Mouse (Mus musculus) forebrain, embryonic 14.5 days (tissue): Measurements from ENCODE around the gene Wdr45. TPM values are rescaled to one million over a fixed set of nuclear protein-coding genes. Genes with fewer than 3 reads are reported as not detected.

Experiments
- ATAC-seq: fragments of 200-750 bp; cut with Nextera tagmentation; 2 replicates; pipeline ENCODE4 v1.8.0; 2017; ENCODE audit warnings: mild to moderate bottlenecking, moderate library complexity
- DNase-seq: peaks from one replicate; pipeline ENCODE4 v3.0.0-alpha.2; 2015; ENCODE audit warnings: low spot score
- H3K27ac ChIP-seq: fragments of 300-500 bp; sonication (generic); 2 replicates; pipeline ENCODE4 v1.5.1; 2014; ENCODE audit warnings: low read depth, mild to moderate bottlenecking, control low read depth, low read length, moderate library complexity
- H3K27me3 ChIP-seq: fragments of 300-500 bp; sonication (generic); replicated peaks from 2 replicates; pipeline ENCODE4 v1.6.1; 2014; ENCODE audit warnings: low read length, control low read depth, mixed read lengths; ENCODE audit not compliant: control insufficient read depth, insufficient read depth
- H3K36me3 ChIP-seq: fragments of 300-500 bp; sonication (generic); 2 replicates; pipeline ENCODE4 v1.6.1; 2014; ENCODE audit warnings: low read length, control low read depth; ENCODE audit not compliant: control insufficient read depth, insufficient read depth
- H3K4me1 ChIP-seq: fragments of 300-500 bp; sonication (generic); 2 replicates; pipeline ENCODE4 v1.6.1; 2014; ENCODE audit warnings: antibody characterized with exemption, low read length, control low read depth; ENCODE audit not compliant: control insufficient read depth, insufficient read depth
- H3K4me2 ChIP-seq: fragments of 300-500 bp; sonication (generic); 2 replicates; pipeline ENCODE4 v1.6.1; 2014; ENCODE audit warnings: mild to moderate bottlenecking, control low read depth, low read length
- H3K4me3 ChIP-seq: fragments of 300-500 bp; sonication (generic); 2 replicates; pipeline ENCODE4 v1.5.1; 2014; ENCODE audit warnings: low read depth, low read length, control low read depth
- H3K9ac ChIP-seq: fragments of 300-500 bp; sonication (generic); 2 replicates; pipeline ENCODE4 v1.6.1; 2014; ENCODE audit warnings: mild to moderate bottlenecking, low read length, control low read depth, moderate library complexity
- H3K9me3 ChIP-seq: fragments of 300-500 bp; sonication (generic); replicated peaks from 2 replicates; pipeline ENCODE4 v1.6.1; 2016; ENCODE audit warnings: low read length, control low read depth, mixed read lengths; ENCODE audit not compliant: control insufficient read depth
- WGBS: fragments of 180-500 bp; shearing (Covaris S2); extraction: QIAGEN DNeasy Blood & Tissue Kit; methylation state at CpG from one replicate; pipeline ENCODE4 v1.1.7; 2014; 5-methylcytosine and 5-hydroxymethylcytosine counted together
- polyA plus RNA-seq: library from polyadenylated mRNA; unstranded; fragments of >200 nt; fragmentation: Nextera tagmentation; extraction: Ambion mirVana; gene quantifications from 2 replicates; pipeline ENCODE4 v1.2.1, GENCODE M21; 2014

The Wdr45 gene
- polyA plus RNA-seq, 1 experiment from 2014 or later = 30.2 TPM

DNA sequence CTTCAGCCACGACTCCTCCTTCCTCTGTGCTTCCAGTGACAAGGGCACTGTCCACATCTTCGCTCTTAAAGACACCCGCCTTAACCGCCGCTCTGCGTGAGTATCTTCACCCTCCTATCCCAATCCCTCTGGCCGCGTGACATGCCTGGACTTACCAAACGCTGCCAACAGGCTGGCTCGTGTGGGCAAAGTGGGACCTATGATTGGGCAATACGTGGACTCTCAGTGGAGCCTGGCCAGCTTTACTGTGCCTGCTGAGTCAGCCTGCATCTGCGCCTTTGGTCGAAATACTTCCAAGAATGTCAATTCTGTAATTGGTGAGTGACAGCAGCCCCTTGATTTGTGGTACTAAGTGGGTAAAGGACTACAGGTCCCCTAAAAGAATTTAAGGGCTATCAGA, 13.0 kb downstream of the Wdr45 start:
- no peak overlapping the region for H3K9ac ChIP-seq
- H3K4me2 ChIP-seq = no peak overlapping the region
- 91% methylated on average over 13 of the region's 13 CpGs for WGBS
- H3K4me3 ChIP-seq = no peak overlapping the region
- H3K4me1 ChIP-seq = no peaks in the 10 kb centered on the region; the same call in 1 of the 2 replicates
- H3K27me3 ChIP-seq = no peaks in the 10 kb centered on the region
- no peaks in the 10 kb centered on the region for H3K9me3 ChIP-seq
- DNase-seq (no peak), ATAC-seq (no peak)
- no peak overlapping the region for H3K27ac ChIP-seq
- 0 out of 2 replicates have a peak, but pooled peaks cover 7% of the 10 kb centered on the region for H3K36me3 ChIP-seq

DNA sequence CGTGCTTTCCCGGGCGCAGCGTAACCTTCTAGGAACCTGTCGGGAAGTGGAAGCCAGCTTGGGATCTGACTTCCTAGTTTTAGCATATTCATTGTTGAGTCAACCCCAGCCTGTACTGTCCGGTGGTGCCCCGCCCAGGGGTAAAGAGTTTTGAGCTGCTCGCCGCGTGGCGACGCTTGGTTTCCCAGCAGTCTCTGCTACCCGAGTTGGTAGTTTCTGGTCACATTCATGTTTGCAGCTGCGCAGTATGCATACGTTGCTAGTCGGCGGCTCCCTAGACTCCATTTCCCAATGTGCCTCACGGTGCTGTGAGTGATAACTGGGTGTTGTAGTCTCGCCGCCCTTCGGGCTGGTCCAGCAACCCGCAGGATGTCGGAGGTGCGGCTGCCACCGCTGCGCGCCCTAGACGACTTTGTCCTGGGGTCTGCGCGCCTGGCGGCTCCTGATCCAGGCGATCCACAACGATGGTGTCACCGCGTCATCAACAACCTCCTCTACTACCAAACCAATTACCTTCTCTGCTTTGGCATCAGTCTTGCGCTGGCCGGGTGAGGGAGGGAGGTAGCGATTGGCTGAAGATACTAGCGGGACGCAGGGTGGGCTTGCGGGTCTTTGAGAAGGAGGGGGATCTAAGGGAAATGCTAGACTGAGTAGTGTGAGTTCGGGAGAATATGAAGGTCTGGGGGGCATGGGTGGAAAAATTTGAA, 14.2 kb downstream of the Wdr45 start, which contains the start of gene Praf2:
TSS of gene Praf2 (plus strand) at position 225 of the 707 bp plus-strand sequence.
- DNase-seq = peak; percentile 95
- Histone ChIP-seq H3K27me3 (no peaks in the 10 kb centered on the region), H3K4me1 (no peaks in the 10 kb centered on the region; the same call in 1 of the 2 replicates), H3K9ac (peak within 1 kb of the TSS; percentile 60), H3K9me3 (no peaks in the 10 kb centered on the region), H3K4me3 (peak within 1 kb of the TSS; percentile 43), H3K27ac (peak within 1 kb of the TSS; percentile 39; the same call in 1 of the 2 replicates), H3K36me3 (peaks cover 11% of the 10 kb centered on the region; the same call in 1 of the 2 replicates), H3K4me2 (peak within 1 kb of the TSS; percentile 59)
- peak; percentile 96 for ATAC-seq
- WGBS = 35% methylated on average over 42 of the region's 42 CpGs

DNA sequence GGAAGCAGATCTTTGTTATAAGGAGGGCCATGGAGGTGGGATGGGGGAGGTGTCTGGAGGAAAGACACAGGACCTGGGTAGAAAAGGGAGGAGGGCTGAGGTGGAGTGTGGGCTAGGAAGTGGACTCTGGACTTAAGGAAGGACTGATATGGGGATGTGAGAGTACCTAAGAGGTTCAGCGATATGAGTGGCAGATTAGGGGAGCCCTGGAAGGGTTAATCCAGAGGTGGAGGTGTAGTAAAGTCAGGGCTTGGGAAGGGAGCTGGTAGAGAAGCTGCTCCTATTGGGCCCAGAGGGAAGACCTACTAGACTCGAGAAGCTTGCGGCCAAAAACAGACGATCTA, 14.8 kb downstream of the Wdr45 start:
- H3K27me3 ChIP-seq = no peaks in the 10 kb centered on the region
- H3K4me2 ChIP-seq = peak overlapping the region; percentile 59
- ATAC-seq (no peak), DNase-seq (no peak)
- H3K27ac ChIP-seq = no peak overlapping the region
- H3K4me1 ChIP-seq = no peaks in the 10 kb centered on the region; the same call in 1 of the 2 replicates
- peak overlapping the region; percentile 43 for H3K4me3 ChIP-seq
- WGBS = 54% methylated on average over 4 of the region's 4 CpGs
- peak overlapping the region; percentile 60 for H3K9ac ChIP-seq
- peaks cover 12% of the 10 kb centered on the region; the same call in 1 of the 2 replicates for H3K36me3 ChIP-seq
- no peaks in the 10 kb centered on the region for H3K9me3 ChIP-seq

DNA sequence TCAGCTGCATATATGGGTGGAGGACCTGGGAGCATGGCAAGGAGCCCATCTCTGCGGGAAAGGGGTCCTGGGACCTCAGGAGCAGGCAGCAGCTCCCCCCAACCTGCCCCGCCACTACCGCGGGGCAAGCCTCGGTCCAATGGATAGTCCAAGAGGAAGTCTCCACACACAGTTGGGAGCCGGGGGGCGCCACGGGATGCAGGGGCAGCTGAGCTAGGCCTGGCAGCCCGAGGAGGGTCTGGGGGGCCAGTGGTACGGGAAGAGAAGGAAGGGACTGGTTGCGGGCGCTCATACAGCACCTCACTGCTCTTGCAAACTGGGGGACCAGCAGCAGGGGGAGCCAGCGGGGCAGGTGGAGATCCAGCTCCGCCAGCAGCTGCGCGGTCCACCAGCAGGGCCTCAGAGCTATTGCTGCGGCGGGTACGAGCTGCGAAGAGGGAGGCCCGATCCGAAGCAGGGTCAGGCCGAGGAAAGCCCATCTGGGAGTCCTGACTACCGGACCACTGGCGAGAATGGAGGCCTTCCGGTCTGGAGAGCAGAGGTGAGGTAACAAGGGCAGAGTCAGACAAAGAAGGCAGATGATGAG, 19.5 kb downstream of the Wdr45 start:
- 38% methylated on average over 25 of the region's 26 CpGs for WGBS
- ATAC-seq = no peak

DNA sequence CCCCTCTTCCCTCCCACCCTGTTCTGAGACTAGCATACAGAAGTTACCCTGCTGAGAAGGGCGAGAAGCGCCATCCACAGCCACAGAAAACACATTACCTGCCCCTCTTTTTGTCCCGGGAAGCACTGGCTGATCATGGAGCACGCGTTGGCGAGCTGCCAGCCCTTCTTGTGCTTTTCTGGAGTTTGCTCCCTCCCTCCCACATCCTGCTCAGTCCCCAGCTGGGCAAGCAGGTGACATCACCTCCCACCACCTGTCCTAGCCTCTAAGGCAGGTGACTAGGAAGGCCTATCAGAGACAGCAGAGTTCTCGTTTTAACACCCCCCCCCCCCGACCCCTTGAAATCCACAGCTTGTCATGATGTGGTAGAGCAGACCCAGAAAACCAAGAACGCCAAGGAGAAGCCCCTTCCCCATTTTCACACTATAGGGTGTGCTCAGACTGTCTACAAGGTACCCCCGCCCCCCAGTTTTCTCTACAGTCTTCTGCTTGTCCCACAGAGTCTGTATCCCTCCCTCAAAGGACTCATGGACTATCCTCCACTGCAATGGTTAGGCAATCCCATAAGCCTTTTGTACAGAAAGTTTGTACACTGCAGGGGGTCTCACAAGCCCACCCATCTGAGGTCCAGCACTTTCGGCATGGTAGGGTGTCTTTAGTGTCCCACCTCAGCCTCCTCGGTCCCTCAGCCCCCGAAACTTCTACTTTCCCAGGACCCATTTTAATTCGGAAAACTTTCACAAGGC, 25.4 kb downstream of the Wdr45 start:
- H3K36me3 ChIP-seq = peaks cover 15% of the 10 kb centered on the region; the same call in 1 of the 2 replicates
- no peak overlapping the region for H3K4me3 ChIP-seq
- no peaks in the 10 kb centered on the region for H3K4me1 ChIP-seq
- no peak for ATAC-seq
- no peak overlapping the region for H3K27ac ChIP-seq
- WGBS = 68% methylated on average over 14 of the region's 14 CpGs
- H3K4me2 ChIP-seq = no peak overlapping the region
- peak; percentile 45 for DNase-seq
- H3K9me3 ChIP-seq = no peaks in the 10 kb centered on the region
- no peak overlapping the region for H3K9ac ChIP-seq
- H3K27me3 ChIP-seq = no peaks in the 10 kb centered on the region

More for the DNA sequence above, 19.5 kb downstream of the Wdr45 start:
- no peak overlapping the region for H3K9ac ChIP-seq
- no peak overlapping the region for H3K4me2 ChIP-seq
- H3K4me3 ChIP-seq = no peak overlapping the region
- H3K4me1 ChIP-seq = no peaks in the 10 kb centered on the region; the same call in 1 of the 2 replicates
- no peak overlapping the region for H3K27ac ChIP-seq
- no peaks in the 10 kb centered on the region for H3K27me3 ChIP-seq
- peak; percentile 37 for DNase-seq
- peaks cover 20% of the 10 kb centered on the region; the same call in 1 of the 2 replicates for H3K36me3 ChIP-seq
- no peaks in the 10 kb centered on the region for H3K9me3 ChIP-seq

DNA sequence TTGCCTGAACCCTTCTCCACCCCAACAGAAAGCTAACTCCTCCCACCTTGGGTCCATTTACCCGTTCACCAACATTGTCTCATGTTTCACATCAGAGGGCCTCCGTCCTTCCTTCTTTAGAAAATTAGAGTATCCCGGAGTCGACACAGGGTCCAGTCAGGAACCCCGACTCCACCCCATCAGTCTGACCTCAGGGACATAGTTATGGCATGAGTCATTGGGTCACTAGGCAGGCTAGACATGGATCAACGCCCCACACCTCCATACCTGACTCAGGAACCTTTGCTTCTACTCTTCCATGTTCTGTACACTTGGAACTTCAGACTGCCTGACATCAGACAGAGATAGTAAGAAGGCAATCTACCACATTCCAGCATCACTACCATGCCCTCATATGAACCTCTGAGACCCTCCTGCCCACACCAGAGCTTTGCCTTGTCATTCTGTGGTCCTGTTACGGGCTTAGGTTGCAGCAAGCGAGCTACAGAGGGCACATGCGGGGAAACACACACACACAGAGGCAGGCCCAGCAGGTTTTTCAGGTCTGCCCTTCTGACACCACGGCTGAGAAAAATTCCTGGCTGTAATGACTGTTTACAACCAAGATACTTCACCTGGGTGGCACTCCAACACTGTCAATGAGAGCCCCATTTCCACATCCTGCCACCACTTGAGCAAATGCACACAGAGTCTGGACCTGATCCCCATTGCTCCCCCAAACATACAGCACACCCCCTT, 26.1 kb downstream of the Wdr45 start:
- Histone ChIP-seq H3K4me3 (no peak overlapping the region), H3K27me3 (no peaks in the 10 kb centered on the region), H3K9me3 (no peaks in the 10 kb centered on the region), H3K4me1 (no peaks in the 10 kb centered on the region), H3K4me2 (no peak overlapping the region), H3K9ac (no peak overlapping the region), H3K36me3 (peaks cover 15% of the 10 kb centered on the region; the same call in 1 of the 2 replicates), H3K27ac (no peak overlapping the region)
- 76% methylated on average over 10 of the region's 10 CpGs for WGBS
- ATAC-seq (no peak), DNase-seq (no peak)

DNA sequence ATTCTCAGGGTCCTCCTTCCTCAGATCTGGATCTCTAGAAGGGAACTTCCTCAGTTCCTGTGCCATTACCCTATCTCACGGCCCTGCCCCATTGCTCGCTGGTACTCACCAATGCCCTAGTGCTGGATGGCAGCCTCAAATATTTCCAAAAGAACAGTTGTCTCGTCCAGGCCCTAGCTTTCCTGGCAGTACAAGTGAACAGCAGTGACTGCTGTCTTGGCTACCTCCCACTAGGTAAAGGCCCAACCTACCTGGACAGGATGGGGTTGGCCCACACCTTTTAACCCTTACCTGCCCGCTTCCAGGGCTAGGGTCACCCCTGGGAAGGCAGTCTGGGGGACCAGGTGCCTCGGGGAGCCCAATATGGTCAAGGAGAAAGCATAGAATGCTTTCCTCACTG, 27.0 kb downstream of the Wdr45 start:
- DNase-seq = no peak
- Histone ChIP-seq H3K27me3 (no peaks in the 10 kb centered on the region), H3K4me2 (no peak overlapping the region), H3K27ac (no peak overlapping the region), H3K9me3 (no peaks in the 10 kb centered on the region), H3K36me3 (peaks cover 15% of the 10 kb centered on the region; the same call in 1 of the 2 replicates), H3K4me3 (no peak overlapping the region), H3K4me1 (no peaks in the 10 kb centered on the region), H3K9ac (no peak overlapping the region)
- 76% methylated on average over 5 of the region's 5 CpGs for WGBS
- no peak for ATAC-seq

DNA sequence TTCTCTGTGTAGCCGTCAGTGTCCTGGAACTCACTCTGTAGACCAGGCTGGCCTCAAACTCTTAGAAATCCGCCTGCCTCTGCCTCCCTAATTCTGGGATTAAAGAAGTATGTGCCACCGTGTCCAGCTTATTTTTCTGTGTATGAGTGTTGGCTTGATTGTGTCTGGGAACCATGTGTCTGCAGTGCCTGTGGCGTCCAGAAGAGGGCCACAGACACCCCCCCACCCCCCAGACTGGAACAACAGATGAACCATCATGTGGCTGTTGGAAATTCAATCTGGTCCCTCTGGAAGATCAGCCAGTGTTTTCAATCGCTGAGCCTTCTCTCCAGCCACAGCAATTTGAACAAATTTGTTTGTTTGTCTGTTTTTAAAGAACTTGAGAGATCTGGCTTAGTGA, 29.3 kb downstream of the Wdr45 start:
- Histone ChIP-seq H3K36me3 (no peaks in the 10 kb centered on the region), H3K4me2 (no peak overlapping the region), H3K9ac (no peak overlapping the region), H3K4me3 (no peak overlapping the region), H3K27me3 (no peaks in the 10 kb centered on the region), H3K27ac (no peak overlapping the region), H3K4me1 (no peaks in the 10 kb centered on the region), H3K9me3 (no peaks in the 10 kb centered on the region)
- 59% methylated on average over 5 of the region's 5 CpGs for WGBS
- peak; percentile 2 for DNase-seq
- ATAC-seq = no peak
